In the genomic region with DNA sequence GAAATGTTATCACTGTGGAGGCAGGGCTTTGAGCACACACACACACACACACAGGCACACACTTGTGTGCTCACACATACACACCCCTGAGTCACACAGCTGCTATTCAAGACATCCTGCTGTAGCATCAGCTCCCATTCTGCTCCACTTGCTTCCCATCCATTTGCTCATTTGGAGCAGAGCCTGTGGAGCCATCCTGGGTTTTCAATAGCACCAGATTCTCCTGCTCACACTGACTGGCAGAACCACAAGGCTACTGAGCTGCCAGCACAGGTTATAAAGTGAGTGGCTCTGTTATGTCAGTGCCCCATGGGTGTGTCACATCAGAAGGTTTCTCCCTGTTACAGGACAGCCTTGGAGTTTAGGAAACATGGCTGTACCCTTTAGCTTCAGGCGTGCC, we compare ENCODE assay signal across 9 mouse cellular contexts.
DNase-seq lines count a peak whose midpoint lies in the region; ATAC-seq and TF ChIP-seq lines count a peak whose summit lies in the region.
"Had no signal": no experiment of that assay in that cellular context is flagged by ENCODE, and none has a peak within 500 bp of the region (broad histone marks: within the 10 kb centered on the region; RNA-seq: fewer than 3 reads in every experiment).

No protein-coding gene starts in this region.

- WGBS in embryonic facial prominence, embryonic 10.5 days = 83% methylated on average over 1 of the region's 1 CpGs
- 58% methylated on average over 1 of the region's 1 CpGs for WGBS in hindbrain, postnatal 0 days
- 66% methylated on average over 1 of the region's 1 CpGs for WGBS in neural tube, embryonic 13.5 days

- H3K4me2 ChIP-seq in hindbrain, postnatal 0 days (ENCODE audit: low read depth, low read length) = no peak overlapping the region
- H3K4me2 ChIP-seq in neural tube, embryonic 13.5 days = no peak overlapping the region

- H3K36me3 ChIP-seq in megakaryocyte, embryonic 14.5 days (replicated peaks; ENCODE audit: low read length) = no peaks in the 10 kb centered on the region
- H3K36me3 ChIP-seq in embryonic facial prominence, embryonic 10.5 days (replicated peaks) = no peaks in the 10 kb centered on the region
- H3K36me3 ChIP-seq in hindbrain, postnatal 0 days (ENCODE audit: insufficient read depth, low read length) = no peaks in the 10 kb centered on the region
- no peaks in the 10 kb centered on the region for H3K36me3 ChIP-seq in neural tube, embryonic 13.5 days

- H3K4me3 ChIP-seq in megakaryocyte, embryonic 14.5 days (replicated peaks) = peak overlapping the region; percentile 20
- no peak overlapping the region for H3K4me3 ChIP-seq in embryonic facial prominence, embryonic 10.5 days
- H3K4me3 ChIP-seq in hindbrain, postnatal 0 days (ENCODE audit: low read length) = no peak overlapping the region
- no peak overlapping the region for H3K4me3 ChIP-seq in neural tube, embryonic 13.5 days

- no peak for ATAC-seq in megakaryocyte, adult 5-6 weeks (ENCODE audit: poor library complexity, severe bottlenecking)
- no peak for ATAC-seq in hindbrain, postnatal 0 days
- peak; percentile 29; the same call in 1 of the 2 replicates for ATAC-seq in neural tube, embryonic 13.5 days (ENCODE audit: low read depth)
- ATAC-seq: inflammation-experienced regulatory T-cells, adult 6 months had no signal

- H3K9ac ChIP-seq in hindbrain, postnatal 0 days (replicated peaks; ENCODE audit: low read length) = no peak overlapping the region
- H3K9ac ChIP-seq in neural tube, embryonic 13.5 days = no peak overlapping the region

- DNase-seq in embryonic facial prominence, embryonic 10.5 days (ENCODE audit: low spot score) = no peak
- DNase-seq in hindbrain, postnatal 0 days (ENCODE audit: low spot score) = peak; percentile 7
- no peak for DNase-seq in kidney, adult 9 months
- DNase-seq in adrenal gland, postnatal 36 days = no peak
- DNase-seq in heart, adult 11 months = no peak

- no peak for TF ChIP-seq CTCF in hindbrain, postnatal 0 days (IDR thresholded peaks at IDR 0.05; ENCODE audit: low read depth)

- no peaks in the 10 kb centered on the region for H3K27me3 ChIP-seq in megakaryocyte, embryonic 14.5 days (replicated peaks)
- H3K27me3 ChIP-seq in embryonic facial prominence, embryonic 10.5 days (replicated peaks; ENCODE audit: low read depth, poor library complexity, severe bottlenecking) = no peaks in the 10 kb centered on the region
- H3K27me3 ChIP-seq in hindbrain, postnatal 0 days (ENCODE audit: insufficient read depth, low read length) = no peaks in the 10 kb centered on the region
- H3K27me3 ChIP-seq in neural tube, embryonic 13.5 days = no peaks in the 10 kb centered on the region

- H3K27ac ChIP-seq in embryonic facial prominence, embryonic 10.5 days (replicated peaks) = peak overlapping the region; percentile 82
- H3K27ac ChIP-seq in hindbrain, postnatal 0 days = peak overlapping the region; percentile 73
- peak overlapping the region; percentile 67 for H3K27ac ChIP-seq in neural tube, embryonic 13.5 days (replicated peaks)

- peaks cover 33% of the 10 kb centered on the region for H3K9me3 ChIP-seq in megakaryocyte, embryonic 14.5 days
- H3K9me3 ChIP-seq in embryonic facial prominence, embryonic 10.5 days = no peaks in the 10 kb centered on the region; the same call in 1 of the 2 replicates
- H3K9me3 ChIP-seq in hindbrain, postnatal 0 days (ENCODE audit: low read length) = no peaks in the 10 kb centered on the region
- H3K9me3 ChIP-seq in neural tube, embryonic 13.5 days = no peaks in the 10 kb centered on the region

- no peaks in the 10 kb centered on the region for H3K4me1 ChIP-seq in megakaryocyte, embryonic 14.5 days
- peaks cover 47% of the 10 kb centered on the region for H3K4me1 ChIP-seq in embryonic facial prominence, embryonic 10.5 days
- peaks cover 9% of the 10 kb centered on the region for H3K4me1 ChIP-seq in hindbrain, postnatal 0 days (ENCODE audit: insufficient read depth, low read length)
- peaks cover 28% of the 10 kb centered on the region for H3K4me1 ChIP-seq in neural tube, embryonic 13.5 days (replicated peaks)
